Mouse (Mus musculus): ENCODE measurements around the gene Tmem104.

Tmem104 gene

DNA sequence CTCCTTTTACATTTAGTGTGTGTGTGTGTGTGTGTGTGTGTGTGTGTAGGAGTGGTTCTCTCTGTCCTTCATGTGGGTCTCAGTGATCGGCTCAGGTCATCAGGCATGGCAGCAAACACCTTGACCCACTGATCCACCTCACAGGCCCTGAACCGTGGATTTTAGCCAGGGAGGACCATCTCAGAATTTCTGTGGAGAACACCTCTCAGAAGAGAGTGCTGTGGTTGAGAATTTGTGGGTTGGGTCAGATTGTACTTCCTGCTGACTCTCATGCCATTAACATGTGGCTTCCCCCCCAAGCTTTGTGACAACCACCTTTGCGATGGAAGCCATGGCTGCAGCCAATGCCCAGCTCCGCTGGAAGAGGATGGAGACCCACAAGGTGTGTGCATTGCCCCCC, 13.2 kb downstream of the Tmem104 start:
- no peak for DNase-seq (ENCODE audit: low read depth, low spot score)

DNA sequence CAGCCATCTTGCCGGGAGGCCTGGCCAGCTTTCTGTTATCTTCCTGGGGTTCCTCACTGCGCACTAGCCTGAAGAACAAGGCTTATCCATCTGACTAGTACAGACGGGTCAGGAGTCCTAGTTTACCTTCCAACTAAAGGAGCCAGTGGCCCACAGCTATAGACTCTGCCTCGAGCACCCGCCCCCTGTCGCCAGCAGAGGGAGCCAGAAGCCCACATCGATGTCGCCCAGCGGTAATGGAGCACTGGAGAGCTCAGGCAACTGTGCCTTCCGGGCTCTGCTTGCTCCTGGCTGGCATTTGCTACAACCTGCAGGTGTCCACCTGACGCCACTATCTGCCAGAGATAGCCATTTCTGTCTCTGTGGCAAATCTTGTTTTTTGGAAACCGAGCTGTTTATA, 15.0 kb downstream of the Tmem104 start:
- DNase-seq (ENCODE audit: low read depth, low spot score), result no peak

DNA sequence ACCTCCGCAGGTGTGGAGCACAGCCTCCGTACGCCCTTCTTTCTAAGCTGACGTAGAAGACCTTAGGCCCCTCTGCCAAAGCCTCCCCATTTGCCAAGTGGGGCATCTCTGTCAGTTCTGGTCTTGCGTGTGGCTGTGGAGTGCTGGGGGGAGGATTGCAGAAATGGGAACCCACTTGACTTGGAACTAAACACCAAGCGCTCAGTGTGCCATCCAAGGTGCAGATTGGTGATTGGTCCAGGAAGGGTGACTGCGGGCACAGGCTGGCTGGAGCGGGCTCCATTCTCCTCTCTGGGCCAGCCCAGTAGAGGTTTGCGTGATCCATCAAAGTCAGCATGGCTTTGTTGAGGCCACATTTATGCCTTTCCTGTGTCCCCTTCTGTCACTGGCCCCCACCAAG, 15.5 kb downstream of the Tmem104 start:
- DNase-seq (ENCODE audit: low read depth, low spot score), result no peak

DNA sequence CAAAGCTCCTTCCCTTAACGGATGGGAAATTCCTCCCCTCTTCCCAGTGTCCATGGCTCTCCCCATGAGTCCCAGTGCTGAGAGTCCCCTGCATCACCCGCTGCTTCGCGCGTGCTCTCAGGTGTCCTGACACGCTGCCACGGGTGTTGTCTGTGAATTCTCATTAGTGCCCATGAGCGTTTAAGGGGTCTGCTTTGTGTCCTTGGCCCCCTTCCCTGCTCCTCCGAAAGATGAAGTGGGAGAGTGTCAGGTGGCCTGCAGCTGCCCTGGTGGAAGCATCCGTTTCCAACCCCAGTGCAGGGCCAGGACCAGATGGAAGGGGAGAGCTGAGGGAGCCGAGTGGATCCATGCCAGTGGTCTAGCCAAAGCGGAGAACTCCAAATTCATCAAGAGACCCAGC, 20.8 kb downstream of the Tmem104 start:
- no peak for DNase-seq (ENCODE audit: low read depth, low spot score)

DNA sequence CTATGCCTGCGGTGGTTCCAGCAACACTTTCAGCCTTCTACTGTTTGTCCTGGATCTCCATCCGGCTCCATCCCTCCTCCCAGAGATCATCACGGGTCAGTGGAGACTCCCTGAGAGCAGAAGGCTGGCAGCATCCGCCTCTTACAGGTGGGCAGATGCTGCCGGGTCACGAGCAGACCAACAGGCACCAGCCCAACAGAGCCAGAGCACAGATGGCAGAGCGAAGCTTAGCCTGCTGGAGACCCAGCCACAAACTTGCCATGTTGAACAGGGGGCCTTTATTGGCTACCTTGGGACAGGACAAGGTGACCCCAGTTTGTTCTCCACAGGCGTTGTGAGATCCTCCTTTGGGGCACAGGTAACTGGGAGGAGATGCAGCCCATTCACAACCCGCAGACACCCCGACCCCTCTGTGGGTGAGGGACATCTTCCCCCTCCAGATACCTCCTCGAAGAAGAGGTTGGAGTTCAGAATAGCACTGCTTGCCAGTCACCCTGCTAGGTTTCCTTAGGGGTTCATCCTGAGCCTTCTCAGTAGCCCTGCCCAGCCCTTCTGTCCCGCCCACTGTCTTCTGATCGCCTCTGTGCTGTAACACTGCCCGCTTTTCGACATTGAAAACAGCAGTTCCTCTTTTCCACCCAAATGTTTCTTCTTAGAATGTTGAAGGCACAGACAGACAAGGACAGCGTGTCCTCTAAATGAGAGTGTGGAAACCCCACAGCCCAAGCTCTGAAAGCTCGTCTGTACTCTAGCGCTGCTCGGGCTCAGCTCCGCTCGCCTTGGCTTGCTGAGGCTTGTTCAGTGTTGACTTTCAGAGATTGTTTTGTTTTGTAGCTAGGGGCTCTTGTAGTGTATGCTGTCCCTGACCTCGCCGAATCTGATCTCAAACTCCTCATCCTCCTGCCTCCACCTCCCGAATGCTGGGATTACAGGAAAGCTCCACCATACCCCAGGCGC, 21.8 kb downstream of the Tmem104 start:
- DNase-seq (ENCODE audit: low read depth, low spot score), result no peak

DNA sequence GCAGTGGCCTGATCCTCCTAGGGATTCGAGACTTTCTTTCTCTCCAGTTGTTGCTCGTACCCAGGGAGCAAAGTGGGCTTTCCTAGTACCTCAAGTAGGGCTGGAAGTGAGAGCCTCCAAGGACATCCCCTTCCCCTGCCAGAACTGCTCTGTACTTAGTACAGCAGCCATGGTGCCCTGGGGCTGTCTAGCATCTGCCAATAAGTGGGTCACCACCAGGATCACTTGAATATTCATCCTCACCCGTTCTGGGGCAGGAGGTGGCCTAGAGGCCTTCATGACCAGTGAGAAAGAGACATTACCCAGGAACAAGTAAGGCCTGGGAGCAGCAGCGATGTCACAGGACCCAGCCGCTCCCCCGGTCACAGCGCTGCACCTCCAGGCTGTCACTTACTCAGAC, 22.7 kb downstream of the Tmem104 start:
- no peak for DNase-seq (ENCODE audit: low read depth, low spot score)

DNA sequence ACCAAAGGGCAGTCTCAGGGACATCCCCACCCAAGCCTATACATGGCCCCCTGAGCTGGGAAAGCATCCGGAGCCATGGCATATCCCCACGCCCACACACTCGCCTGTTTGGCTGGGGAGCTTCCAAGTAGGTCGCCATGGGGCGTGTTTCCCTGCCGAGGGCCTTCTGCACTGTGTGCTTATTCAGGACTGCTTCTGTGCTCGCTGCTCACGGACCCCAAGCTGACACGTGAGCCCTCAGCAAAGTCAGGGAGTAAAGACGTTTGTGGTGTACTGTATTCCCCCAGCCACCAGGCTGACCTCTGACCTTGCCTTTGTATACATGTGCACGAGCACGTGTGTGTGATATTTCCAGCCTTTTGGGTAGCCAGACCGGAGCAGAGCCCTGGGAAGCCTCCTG, 24.8 kb downstream of the Tmem104 start:
- no peak for DNase-seq (ENCODE audit: low read depth, low spot score)

DNA sequence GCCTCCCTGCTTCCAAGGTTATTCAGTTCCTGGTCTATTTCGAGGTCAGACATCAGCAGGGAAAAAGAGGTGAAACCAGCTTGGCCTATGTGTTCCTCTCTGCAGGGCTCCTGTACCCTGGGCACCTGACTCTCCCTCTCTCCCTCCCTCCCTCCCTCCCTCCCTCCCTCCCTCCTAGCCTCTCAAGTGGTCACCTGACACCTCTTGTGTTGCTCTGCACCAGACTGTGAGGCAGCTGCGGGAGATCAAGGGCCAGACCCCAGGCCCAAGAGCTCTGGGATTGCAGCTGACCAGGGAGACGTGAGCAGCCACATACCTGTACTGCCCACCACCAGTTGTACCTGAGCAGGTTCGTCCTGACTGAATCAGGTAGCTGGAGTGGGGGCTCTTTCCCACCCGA, 27.8 kb downstream of the Tmem104 start:
- no peak for DNase-seq (ENCODE audit: low read depth, low spot score)

DNA sequence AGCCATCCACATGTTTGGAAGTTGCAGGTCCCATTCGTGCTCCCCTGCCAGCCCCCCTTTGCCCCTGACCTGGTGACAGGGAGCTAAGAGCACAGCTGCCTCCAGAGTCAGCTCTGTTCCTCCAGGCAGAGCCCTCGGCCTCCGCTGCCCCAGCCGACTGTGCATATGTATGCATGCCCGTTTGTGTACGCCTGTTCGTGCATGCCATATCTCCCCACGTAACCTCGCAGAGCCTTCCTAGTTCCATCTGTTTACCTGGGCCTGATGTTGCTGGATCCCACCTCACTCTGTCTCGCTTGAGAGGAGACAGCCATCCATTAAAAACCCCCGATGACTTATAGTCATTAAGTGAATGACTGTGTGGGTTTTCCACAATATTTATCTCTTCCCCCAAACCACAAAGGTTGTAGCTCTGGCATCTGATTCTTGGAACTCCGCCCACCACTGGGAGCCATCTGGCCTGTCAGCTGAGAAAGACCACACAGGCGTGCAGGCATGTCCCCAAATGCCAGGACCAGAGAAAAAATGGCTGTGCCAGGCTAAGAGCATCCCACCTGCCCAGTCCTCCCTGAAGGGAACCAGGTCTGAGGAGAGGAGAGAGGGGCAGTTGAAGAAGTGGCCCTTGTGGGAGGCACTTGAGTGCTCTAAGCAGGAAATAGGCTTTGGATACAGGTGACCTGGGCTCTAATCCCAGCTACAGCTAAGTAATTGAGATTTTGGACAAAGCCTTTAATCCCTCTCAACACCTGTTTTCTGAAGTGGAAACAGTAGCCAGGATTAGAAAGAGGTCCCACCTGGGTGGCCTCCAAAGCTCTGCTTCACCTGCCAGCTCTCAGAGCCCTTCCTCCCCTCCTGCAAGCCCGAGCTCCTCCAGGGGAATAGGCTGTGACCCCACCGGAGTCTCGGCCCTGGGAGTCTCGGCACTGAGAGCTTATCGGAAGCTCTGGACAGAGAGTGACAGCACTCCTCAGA, 30.4 kb downstream of the Tmem104 start:
- DNase-seq (ENCODE audit: low read depth, low spot score), result no peak

DNA sequence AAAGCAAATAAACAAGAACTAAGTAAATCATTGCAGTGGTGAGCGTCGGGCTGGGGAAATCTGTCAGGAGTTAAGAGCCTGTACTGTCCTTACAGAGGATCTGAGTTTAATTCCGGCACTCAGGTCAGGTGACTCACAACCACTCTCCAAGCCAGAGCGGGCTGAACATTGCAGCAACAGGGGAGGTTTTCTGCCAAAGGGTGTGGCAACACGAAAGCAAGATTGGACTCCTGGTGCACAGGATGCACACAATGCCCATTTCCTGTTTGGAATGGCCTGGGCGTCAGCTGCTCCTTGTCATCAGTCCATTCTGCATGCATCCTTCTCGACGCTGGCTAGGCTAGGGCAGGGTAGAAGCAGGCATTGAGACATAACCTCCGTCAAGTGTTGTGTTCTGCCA, 32.0 kb downstream of the Tmem104 start:
- no peak for DNase-seq (ENCODE audit: low read depth, low spot score)

DNA sequence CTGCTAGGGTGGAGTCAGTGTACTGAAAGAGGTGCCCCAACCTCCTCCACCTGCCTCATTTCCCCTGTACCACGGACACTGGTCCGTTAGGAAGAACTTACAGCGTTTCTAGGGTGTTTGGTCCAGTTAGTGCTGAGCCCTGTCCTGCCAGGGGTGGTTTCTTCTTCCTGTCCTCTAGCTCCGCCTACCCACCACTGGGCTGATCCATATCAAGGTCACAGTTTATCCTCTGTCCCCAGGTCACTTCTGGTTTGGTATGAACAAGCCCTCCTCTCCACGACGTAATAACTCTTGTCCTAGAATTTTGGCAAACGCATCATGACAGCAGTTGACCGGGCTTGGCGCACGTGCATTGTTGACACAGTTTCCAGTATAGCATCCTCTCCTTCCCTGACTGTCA, 32.4 kb downstream of the Tmem104 start:
- no peak for DNase-seq (ENCODE audit: low read depth, low spot score)

DNA sequence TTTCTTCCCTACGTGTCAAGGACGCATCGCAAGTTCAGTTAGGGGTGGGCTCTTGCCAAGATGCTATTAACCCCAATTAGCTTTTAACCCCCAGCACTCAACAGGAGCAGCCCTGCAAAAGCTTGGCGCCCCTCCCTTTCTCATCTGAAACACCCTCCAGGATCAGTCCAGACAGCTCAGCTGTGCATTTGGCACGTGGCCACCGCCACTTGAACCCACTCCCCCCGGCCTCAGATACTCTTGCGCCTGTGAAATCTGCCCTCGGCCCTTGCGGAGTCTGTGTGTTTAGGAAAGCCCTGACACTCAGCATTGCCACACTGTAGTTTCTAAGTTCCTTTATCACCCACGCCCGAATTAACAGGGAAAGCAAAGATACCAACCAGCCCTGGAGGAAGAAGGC, 34.8 kb downstream of the Tmem104 start:
- no peak for DNase-seq (ENCODE audit: low read depth, low spot score)

DNA sequence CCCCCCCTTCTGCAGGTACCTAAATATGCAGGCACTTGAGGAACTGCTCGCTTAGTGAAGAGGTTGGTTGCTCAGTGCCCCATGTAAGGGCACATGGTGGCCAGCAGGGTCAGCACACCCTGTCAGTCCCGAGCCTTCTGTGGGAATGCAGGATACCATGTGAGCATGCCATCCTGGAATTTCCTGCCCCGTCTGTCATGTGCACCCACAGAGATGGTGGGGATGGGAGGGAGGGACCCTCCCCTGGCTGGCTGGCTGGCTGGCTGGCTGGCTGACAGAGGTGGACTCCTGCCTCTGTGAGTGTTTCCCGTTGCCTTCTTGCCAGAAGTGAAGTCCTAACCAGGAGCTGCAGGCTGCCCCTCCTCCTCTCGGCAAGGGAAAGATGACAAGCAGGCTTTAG, 35.3 kb downstream of the Tmem104 start:
- no peak for DNase-seq (ENCODE audit: low read depth, low spot score)

DNA sequence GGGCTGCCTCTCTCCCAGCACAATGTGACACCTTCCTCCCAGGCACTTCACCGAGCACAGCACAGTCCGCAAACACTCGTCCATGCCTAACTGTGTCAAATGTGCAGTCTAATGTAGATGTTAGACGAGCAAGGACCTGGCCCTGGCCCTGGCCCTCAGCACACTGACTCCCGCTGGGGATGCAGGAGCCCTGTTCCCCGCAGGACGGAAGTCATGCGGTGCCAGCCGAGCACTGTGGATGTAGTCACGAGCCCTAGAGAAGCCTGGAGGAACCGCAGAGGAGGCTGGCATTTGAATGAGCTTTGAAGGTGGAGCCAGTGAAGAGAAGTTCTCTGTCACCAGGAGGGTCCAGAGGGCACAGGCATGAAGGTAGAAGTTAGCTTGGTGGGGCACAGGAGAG, 36.2 kb downstream of the Tmem104 start:
- no peak for DNase-seq (ENCODE audit: low read depth, low spot score)

DNA sequence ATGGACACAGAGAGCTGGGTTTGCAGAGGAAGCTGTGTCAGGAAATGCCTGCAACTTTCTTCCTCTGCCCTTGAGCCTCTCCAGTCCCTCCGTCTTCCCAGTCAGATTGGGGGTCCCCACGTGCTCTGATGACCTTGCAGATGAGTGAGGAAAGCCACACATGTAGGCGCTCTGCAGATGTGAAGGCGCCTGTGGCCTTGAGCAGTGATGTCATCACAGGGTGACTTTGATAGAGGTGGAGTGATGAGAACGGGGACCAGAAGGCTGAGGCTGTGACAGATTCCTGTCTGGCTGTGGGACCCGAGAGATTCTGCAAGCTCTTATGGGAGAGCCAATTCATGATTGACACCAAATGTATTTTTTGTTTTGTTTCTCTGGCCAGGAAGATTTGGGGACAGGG, 36.6 kb downstream of the Tmem104 start:
- no peak for DNase-seq (ENCODE audit: low read depth, low spot score)

DNA sequence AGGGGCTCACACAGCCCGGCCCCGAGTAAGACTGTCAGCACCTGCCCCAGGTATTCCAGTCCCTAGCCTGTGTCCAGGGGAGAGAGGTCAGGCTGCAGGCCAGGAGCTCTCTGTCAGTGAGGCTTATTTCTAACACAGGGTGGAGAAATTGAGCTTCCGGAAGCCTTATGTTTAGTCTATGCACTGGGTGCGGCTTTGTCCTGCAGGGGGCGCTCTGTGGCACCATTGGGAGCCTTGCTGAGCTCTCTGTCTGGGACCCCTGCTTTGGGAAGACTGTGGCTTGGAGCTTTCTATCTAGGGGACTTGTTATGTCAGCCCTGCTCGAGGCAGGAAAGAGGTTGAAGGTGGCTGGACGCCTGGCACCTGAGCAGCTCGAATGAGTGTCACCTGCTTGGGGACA, 37.6 kb downstream of the Tmem104 start:
- no peak for DNase-seq (ENCODE audit: low read depth, low spot score)

DNA sequence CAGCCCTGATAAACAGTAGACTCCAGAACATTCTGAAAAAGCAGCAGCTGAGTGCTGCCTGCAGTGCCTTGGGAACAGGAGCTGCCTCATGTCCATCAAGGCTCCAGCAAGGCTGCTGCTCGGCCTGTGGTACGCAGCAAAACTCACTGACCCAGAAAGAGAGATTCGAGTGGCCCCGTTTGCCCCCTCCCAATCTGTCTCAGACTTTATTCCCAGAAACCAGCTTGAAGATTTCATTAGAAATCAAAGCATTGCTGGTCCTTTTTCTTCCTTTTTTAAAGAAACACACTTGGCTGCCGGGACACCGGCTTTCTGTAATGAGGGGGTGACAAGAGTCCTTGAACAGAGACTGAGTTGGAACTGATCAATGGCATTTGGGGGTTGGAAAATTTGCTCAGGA, 38.0 kb downstream of the Tmem104 start:
- DNase-seq (ENCODE audit: low read depth, low spot score), result no peak

DNA sequence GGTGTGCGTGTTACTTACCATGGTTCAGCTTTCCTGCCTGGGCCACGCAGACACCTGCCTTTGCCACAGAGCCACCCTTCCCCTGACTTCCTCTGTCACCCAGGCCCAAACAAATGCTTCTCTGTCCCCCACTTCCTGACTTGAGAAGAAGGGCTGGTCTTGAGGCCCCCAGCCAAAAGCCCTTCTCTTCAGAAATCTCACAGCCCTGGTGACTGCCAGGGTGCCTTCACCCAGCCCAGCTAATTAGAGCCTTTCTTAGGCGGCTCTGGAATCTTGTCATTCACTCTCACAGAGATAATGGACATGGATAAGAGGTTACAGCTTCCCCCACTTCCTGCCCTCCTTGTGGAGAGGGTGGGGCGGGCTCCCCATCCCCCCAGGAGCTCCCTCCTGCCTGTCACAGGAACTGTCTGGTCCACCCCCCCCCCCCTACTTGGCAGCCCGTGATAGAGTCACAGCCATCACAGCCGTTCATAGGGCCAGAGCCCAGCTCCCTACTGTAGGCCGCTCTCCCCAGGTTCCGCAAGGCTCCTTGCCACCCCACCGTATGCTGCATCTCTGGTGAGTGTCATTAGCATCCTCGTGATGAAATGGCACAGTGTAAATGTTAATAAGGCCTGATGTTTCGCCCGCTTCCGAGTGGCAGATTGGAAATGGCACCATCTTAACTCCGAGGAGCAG, 39.7 kb downstream of the Tmem104 start:
- DNase-seq (ENCODE audit: low read depth, low spot score), result peak; percentile 32

DNA sequence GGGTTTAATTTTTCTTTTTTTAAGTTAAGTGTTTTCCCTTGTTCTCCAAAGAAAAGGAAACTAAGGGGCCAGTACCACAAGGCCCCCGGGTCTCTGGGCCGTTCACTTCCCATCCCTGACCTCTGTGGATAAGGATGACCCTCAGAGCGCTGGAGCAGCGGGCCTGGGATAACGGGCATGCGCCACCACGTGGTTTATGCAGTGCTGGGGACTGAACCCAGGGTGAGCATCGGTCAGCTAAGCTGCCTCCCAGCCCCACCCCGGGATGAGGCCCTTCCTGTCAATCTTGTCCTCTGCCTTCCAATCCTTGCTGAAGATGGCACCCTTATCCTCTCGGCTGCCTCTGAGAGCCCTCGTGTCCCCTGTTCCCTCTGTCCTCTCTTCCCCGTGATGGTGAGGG, 40.4 kb downstream of the Tmem104 start:
- no peak for DNase-seq (ENCODE audit: low read depth, low spot score)

DNA sequence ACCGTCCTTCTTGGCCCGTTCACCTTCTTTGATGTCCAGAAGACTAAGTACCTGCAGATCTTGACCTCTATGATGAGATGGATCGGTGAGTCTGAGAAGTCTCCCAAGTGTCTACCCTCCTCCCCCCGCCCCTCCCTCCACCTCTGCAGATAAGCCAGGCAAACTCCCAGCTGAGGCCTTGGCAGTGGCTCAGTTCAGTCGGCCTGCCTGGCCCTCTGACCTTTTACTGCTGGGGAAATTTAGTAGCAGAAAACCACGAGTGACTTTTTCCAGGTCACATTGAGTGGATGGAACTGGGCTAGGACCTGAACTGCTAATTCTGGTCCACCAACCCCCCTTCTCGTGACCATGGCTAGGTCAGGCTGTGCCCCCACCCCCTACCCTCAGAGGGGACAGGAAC, 41.1 kb downstream of the Tmem104 start:
- DNase-seq (ENCODE audit: low read depth, low spot score), result no peak

DNA sequence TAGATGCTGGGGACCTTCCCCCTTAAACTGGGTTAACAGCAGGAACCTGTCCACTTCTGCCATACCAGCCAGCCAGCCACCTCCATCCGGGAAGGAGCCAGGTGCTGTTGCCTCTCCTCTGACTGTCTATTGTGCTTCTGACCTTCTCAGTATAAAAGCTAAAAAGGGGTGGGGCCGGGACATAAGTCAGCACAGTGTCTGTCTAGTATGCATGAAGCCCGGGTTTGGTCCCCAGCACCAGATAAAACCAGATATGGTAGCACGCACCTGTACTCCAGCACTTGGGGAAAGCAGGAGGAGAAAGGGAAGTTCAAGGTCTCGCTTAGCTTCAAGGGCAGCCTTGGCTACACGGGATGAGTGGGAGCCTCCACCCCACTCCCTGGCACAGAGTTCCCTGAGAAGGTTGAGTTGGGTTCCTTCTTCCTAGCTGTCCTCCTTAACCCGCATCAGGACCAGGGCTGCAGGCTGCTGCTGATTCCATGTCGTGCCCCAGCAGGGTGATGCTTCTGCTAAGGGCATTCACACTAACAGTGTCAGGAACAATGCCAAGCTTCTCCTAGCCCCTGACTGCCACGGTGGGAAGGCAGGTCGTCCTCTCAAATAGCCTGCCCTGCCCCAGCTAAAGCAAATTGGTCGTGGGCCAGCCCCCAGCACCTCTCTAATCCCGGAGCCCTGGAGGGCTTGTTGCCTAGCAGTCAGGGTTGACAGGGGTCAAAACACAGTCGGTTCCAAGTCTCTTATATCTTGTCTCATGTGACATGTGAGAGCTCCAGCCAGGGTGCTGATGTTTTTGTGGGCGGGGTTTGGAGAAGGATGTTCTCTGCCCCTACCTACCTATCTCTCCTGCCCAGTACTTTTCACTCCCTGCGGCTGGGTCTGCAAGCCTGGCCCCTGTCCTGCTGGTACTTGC, 42.0 kb downstream of the Tmem104 start:
- no peak for DNase-seq (ENCODE audit: low read depth, low spot score)
